Mouse (Mus musculus) megakaryocyte, embryonic 14.5 days (primary cell): ENCODE data around the gene Rbms3. TPM values are rescaled to one million over a fixed set of nuclear protein-coding genes. Genes with fewer than 3 reads are reported as not detected.

Source experiments
- H3K27me3 ChIP-seq: replicated peaks from 2 replicates; pipeline ENCODE3; 2012; ENCODE audit warnings: inconsistent platforms
- H3K36me3 ChIP-seq: replicated peaks from 2 replicates; pipeline ENCODE3; 2012; ENCODE audit warnings: low read length, inconsistent platforms, mixed read lengths
- H3K4me1 ChIP-seq: 2 replicates; pipeline ENCODE4 v1.6.1; 2012; ENCODE audit warnings: inconsistent platforms
- H3K4me3 ChIP-seq: replicated peaks from 2 replicates; pipeline ENCODE3; 2012; ENCODE audit warnings: moderate library complexity, mild to moderate bottlenecking, inconsistent platforms
- H3K9me3 ChIP-seq: 2 replicates; pipeline ENCODE4 v1.6.1; 2012; ENCODE audit warnings: inconsistent platforms
- FLI1 ChIP-seq: IDR thresholded peaks from 2 replicates; pipeline ENCODE4 v1.6.1; 2012; ENCODE audit warnings: low read length, inconsistent platforms, mixed read lengths
- GATA1 ChIP-seq: IDR thresholded peaks from 3 replicates; pipeline ENCODE4 v1.6.1; 2012; ENCODE audit warnings: mixed read lengths, low read length, inconsistent platforms, borderline replicate concordance
- polyA plus RNA-seq: library from polyadenylated mRNA; stranded (reverse); fragments of >175 nt; gene quantifications from 2 replicates; pipeline ENCODE4 v1.2.3, GENCODE M21; 2012; ENCODE audit warnings: low replicate concordance; ENCODE audit not compliant: insufficient read depth

Rbms3 gene
- polyA plus RNA-seq, 1 experiment = not detected

GRCm38 (mm10) chr9:116802602-116803001, 827.1 kb downstream of the Rbms3 start:
- no peak overlapping the region for H3K4me3 ChIP-seq
- no peaks in the 10 kb centered on the region for H3K4me1 ChIP-seq
- H3K9me3 ChIP-seq = peaks cover 16% of the 10 kb centered on the region
- H3K27me3 ChIP-seq = no peaks in the 10 kb centered on the region
- TF ChIP-seq FLI1 (no peak), GATA1 (no peak)
- no peaks in the 10 kb centered on the region for H3K36me3 ChIP-seq

GRCm38 (mm10) chr9:116795240-116795955, 834.3 kb downstream of the Rbms3 start:
- no peak for TF ChIP-seq FLI1
- TF ChIP-seq GATA1 = no peak
- Histone ChIP-seq H3K27me3 (no peaks in the 10 kb centered on the region), H3K4me1 (no peaks in the 10 kb centered on the region), H3K36me3 (no peaks in the 10 kb centered on the region), H3K9me3 (peaks cover 6% of the 10 kb centered on the region; the same call in 1 of the 2 replicates), H3K4me3 (no peak overlapping the region)

GRCm38 (mm10) chr9:116791850-116792249, 837.9 kb downstream of the Rbms3 start:
- peaks cover 16% of the 10 kb centered on the region for H3K9me3 ChIP-seq
- no peaks in the 10 kb centered on the region for H3K27me3 ChIP-seq
- no peak overlapping the region for H3K4me3 ChIP-seq
- H3K4me1 ChIP-seq = no peaks in the 10 kb centered on the region
- TF ChIP-seq FLI1 (no peak), GATA1 (no peak)
- H3K36me3 ChIP-seq = no peaks in the 10 kb centered on the region

GRCm38 (mm10) chr9:116786136-116787046, 843.3 kb downstream of the Rbms3 start:
- Histone ChIP-seq H3K4me1 (no peaks in the 10 kb centered on the region), H3K4me3 (no peak overlapping the region), H3K9me3 (peaks cover 16% of the 10 kb centered on the region), H3K36me3 (no peaks in the 10 kb centered on the region), H3K27me3 (no peaks in the 10 kb centered on the region)
- TF ChIP-seq FLI1 (no peak), GATA1 (no peak)

- Histone ChIP-seq H3K4me3 (no peak overlapping the region), H3K9me3 (peaks cover 14% of the 10 kb centered on the region; the same call in 1 of the 2 replicates), H3K4me1 (no peaks in the 10 kb centered on the region), H3K27me3 (no peaks in the 10 kb centered on the region), H3K36me3 (no peaks in the 10 kb centered on the region)
- TF ChIP-seq FLI1 (no peak), GATA1 (no peak)
Observed at GRCm38 (mm10) chr9:116771820-116772219, 857.9 kb downstream of the Rbms3 start.

GRCm38 (mm10) chr9:116769358-116770054, 860.2 kb downstream of the Rbms3 start:
- Histone ChIP-seq H3K4me3 (no peak overlapping the region), H3K36me3 (no peaks in the 10 kb centered on the region), H3K9me3 (peaks cover 23% of the 10 kb centered on the region), H3K27me3 (no peaks in the 10 kb centered on the region), H3K4me1 (no peaks in the 10 kb centered on the region)
- TF ChIP-seq FLI1 (no peak), GATA1 (no peak)

GRCm38 (mm10) chr9:116762395-116763025, 867.2 kb downstream of the Rbms3 start:
- Histone ChIP-seq H3K36me3 (no peaks in the 10 kb centered on the region), H3K4me1 (no peaks in the 10 kb centered on the region), H3K4me3 (no peak overlapping the region), H3K27me3 (no peaks in the 10 kb centered on the region), H3K9me3 (peaks cover 30% of the 10 kb centered on the region)
- TF ChIP-seq FLI1 = no peak

GRCm38 (mm10) chr9:116748857-116749584, 880.7 kb downstream of the Rbms3 start:
- peaks cover 11% of the 10 kb centered on the region for H3K9me3 ChIP-seq
- no peaks in the 10 kb centered on the region for H3K27me3 ChIP-seq
- H3K4me1 ChIP-seq = no peaks in the 10 kb centered on the region
- no peak overlapping the region for H3K4me3 ChIP-seq
- no peaks in the 10 kb centered on the region for H3K36me3 ChIP-seq
- TF ChIP-seq GATA1 (no peak), FLI1 (no peak)

- no peak overlapping the region for H3K4me3 ChIP-seq
- no peaks in the 10 kb centered on the region for H3K36me3 ChIP-seq
- peaks cover 8% of the 10 kb centered on the region for H3K9me3 ChIP-seq
- H3K4me1 ChIP-seq = no peaks in the 10 kb centered on the region
- TF ChIP-seq GATA1 (no peak), FLI1 (no peak)
- no peaks in the 10 kb centered on the region for H3K27me3 ChIP-seq
Observed at GRCm38 (mm10) chr9:116748346-116748745, 881.4 kb downstream of the Rbms3 start.
